Mouse (Mus musculus): ENCODE results near the gene Glrx5.

- no peak for TF ChIP-seq GATA1 (IDR thresholded peaks at IDR 0.05; ENCODE audit: borderline replicate concordance, low read length)
- no peak for TF ChIP-seq FLI1 (IDR thresholded peaks at IDR 0.05; ENCODE audit: low read length)
Observed at GRCm38 (mm10) chr12:105084171-105084570, 51.7 kb downstream of the Glrx5 start.
